Mouse (Mus musculus) right cerebral cortex, postnatal 14 days (tissue): ENCODE data around the gene Shisa5.

Experiments used
- DNase-seq: peaks from one replicate; pipeline ENCODE4 v3.0.0; 2022

The Shisa5 gene

DNA sequence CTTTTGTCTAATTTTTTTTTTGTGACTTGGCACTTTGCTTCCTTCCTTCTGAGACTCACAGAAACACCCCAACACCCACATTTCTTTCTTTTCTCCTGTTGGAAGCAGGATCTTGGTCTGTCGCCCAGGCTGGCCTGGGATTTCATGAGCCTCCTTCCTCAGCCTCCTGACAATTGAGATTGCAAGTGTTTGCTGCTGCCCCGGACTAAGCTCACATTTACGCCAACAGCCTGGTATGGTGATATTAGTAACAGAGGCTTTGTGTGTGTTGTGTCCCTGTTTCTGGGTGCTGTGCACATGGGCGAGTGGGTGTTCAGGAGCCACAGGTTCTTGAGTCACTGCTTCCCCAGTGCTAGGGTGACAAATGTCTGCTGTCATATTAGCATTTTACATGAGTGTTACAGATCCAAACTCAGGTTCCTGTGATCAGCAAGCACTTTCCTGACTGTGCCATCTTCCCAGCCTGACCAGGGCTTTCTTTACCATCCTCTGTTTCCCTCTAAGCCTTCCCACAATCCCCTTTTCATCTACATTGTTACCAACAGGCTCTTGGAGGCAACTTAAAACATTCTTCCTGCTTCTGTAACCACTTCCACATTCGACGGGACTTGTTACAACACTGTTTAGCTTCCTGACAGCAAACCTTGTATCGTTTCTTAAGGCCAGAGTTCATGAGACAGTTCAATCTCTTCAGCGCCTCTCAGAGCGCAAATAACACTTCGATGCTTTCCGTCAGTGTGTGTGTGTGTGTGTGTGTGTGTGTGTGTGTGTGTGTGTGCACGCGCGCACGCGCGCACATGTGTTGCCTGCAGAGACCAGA lies 15.3 kb upstream of the Shisa5 start:
- no peak for DNase-seq

DNA sequence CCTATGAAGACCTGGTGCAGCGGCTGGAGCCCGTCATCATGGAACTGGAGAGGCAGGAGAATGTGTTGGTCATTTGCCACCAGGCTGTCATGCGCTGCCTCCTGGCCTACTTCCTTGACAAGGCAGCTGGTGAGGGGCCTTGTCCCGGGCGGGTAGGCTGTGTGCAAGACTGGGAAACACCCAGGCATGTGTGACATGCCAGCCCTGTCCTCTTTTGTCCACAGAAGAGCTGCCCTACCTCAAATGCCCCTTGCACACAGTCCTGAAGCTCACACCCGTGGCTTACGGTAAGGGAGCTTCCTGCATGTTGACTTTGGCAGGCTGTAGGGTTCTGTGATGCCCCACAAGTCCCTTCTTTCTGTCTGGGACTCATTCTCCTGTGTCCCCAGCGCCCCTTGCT lies 10.8 kb upstream of the Shisa5 start:
- no peak for DNase-seq

DNA sequence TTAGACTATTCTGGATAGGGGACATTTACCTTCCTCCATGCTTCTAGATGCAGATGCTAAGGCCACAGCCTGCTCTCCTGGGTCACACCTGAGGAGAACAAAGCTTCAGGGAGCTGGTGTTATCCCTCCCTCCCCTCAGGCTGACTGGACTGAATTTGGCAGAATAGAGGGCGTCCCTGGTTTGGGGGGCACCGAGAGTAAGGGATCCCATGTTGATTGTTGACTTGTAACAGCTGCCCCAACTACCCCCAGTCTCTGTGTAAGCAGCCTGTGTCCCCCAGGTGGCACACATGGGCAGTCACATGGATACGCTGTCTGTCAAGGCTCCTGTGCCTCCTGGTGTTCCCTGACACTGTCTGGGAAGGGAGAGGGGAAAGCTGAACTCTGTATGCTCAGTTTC lies 9.9 kb upstream of the Shisa5 start:
- DNase-seq = no peak

DNA sequence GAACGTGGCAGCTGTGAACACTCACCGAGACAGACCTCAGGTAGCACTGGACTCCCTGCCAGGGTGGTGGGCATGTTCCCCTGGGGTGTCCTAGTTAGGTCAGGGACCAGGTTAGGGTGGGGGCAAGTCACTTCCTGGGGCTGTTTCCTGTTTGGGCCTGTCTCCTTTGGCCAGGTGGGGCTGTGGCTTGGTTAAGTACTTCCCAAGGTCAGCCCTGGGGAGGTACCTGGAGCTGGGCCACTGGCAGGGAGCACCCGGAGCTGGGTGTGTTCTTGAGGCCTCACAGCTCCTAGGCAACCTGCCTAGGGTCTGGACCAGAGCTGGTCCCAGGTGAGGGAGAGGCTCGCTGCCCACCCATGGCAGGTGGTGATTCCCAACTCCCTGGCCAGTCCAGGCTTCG lies 9.4 kb upstream of the Shisa5 start:
- no peak for DNase-seq

DNA sequence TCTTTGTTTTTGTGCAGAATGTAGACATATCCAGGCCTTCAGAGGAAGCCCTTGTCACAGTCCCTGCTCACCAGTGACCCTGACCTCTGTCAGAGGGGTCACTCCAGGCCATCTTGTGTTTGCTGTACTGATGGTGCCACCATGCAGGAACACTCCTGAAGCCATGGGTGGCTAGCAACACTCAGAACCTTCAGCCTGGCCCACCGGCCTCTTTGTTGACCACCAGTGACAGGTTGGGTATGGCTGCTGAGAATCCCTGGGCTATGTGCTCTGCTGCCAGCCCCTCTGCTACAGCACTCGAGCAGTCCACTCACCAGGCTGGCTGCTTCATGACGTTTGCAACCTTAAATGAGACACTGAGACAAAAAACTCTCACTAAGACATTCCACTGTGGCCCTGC lies 8.1 kb upstream of the Shisa5 start:
- DNase-seq = no peak

DNA sequence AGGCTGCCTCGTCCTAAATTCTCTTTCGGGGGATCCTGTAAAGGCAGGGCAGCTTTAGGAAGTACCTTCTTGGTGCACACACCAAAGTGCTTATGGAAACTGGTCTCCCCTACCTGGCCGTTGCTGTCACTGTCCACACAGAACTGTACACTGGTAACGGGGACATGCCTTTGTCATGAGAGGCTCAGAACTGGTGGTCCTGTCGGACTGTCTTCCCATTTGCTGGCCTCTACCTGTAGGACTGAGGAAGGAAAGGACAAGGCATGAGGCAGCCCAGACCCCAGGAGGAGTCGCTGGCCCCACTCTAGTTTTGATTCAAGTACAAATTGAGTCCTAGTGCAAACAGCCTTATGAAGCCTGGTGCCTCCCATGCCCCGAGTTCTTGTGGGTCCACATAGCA lies 7.4 kb upstream of the Shisa5 start:
- no peak for DNase-seq

DNA sequence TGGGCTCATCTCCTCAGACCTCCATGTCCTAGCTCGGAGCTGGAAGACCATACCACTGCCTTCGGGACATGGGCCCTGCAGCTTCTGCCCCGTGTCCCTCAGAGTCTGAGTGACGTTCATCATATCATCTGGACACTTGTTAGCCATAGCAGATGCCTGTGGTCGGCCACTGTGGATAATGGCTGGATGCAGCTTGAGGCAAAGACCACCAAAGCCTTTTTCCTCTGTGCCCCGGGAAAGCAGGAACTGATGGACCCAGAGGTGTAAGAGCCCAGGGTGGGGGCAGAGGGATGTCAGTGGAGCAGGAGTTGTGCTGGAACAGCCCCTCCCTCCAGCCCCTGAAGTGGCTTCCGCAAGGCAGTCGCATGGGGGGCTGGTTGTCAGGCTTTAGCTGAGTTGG lies 6.7 kb upstream of the Shisa5 start:
- no peak for DNase-seq

DNA sequence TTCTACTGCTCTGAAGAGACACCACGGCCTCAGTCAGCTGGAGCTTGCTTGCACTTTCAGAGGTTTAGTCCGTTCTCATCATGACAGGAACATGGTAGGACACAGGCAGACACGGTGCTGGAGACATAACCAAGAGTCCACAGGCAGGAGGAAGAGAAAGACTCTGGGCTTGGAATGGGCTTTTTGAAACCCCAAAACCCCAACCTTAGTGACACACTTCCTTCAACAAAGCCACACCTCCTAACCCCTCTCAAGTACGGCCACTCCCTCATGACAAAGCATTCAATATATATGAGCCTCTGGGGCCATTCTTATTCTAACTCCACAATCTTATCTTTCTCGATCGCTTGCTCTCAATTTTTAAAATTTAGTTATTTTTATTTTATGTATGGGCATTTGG lies 5.9 kb upstream of the Shisa5 start:
- no peak for DNase-seq

DNA sequence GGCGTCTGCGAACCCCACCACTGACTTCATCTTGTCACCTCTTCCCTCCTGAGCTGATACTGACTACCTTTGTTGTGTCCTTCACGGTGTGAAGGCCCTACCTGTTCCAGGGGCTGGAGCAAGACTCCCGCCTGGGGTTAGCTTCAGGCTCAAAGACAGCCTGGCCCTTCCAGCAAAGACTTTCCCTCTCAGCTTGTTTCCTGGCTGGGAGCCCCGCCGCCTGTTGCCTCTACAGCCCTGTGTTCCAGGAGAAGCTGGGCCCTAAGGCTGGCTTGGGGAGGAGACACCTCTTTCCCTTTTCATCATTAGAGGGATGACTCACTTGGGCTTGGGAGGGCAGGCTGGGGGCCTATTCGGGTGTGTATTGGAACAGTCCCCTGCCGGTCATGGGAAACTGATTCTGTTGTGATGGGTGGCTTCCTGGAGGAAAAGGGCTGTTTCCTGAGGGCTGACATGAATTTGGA lies 568 bp downstream of the Shisa5 start:
- no peak for DNase-seq

DNA sequence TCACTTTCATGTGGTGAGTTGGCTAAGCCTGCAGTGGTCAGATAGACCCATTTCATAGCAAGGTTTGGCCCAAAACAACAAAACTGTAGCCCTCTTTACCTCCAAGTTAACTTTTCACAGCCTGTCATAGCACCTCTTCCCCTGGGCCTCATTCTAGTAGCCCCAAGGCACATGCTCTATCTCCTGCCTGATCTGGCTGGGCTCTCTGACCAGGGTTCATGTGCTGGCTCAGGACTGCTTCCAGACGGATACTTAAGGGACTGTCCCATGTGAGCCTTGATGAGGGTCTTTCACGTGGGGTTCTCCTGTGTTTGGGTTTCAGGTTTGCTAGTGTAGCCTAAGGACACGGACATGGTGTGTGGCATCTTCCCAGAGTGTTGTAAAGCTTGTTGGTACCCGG lies 1.3 kb downstream of the Shisa5 start:
- no peak for DNase-seq

DNA sequence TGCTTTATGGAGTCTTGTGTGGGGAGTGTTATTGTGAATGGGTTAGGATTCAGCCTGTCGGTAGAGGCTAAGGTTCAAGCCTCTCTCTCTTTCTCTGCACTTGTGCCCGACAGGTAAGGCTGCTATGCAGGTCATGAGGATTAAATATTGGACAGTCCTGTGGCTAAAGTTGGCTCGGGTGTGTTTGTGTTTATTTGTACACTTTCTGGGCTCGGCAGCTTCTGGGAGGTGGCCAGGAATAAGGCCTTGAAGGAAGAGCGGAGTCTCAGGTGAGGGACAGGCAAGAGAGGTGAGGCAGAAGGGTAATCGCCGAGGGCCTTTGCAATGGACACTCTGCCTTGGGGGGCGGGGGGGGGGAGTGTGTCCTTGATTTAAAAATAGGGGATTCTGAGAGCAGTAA lies 1.9 kb downstream of the Shisa5 start:
- no peak for DNase-seq

DNA sequence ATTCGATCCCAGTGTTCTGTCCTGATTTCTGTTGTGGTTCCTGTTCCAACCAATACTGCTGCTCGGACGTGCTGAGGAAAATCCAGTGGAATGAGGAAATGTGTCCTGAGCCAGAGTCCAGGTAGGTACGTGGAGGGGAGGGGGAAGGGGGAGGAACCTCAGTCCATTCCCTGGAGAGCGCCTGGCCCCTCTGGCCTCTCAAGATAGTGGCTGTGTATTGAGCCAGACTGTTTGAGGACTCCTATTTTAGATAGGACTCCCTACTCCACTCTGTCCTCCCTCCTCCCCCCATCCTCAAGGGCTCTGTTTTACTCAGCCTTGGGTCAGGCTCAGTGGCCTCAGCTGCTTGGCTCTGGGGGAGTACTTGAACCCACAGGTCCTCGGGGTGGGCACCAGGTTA lies 2.5 kb downstream of the Shisa5 start:
- no peak for DNase-seq

DNA sequence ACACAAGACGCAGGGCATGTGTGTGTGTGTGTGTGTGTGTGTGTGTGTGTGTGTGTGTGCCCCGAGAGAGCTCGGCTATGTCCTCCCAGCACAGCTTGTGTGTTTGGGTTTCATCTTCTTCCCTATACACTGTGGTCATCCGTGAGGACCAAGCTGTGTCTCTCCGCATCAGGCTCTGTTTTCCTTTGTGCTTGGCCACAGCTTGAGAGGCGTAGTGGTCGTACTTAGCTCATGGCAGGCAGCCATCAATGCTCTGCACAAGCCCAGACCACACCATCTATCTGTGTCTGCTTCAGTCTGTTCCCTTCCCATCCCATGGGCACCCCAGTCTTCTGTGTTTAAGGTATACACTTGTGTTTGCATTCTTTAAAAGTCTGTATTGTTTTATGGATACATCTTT lies 3.0 kb downstream of the Shisa5 start:
- no peak for DNase-seq

DNA sequence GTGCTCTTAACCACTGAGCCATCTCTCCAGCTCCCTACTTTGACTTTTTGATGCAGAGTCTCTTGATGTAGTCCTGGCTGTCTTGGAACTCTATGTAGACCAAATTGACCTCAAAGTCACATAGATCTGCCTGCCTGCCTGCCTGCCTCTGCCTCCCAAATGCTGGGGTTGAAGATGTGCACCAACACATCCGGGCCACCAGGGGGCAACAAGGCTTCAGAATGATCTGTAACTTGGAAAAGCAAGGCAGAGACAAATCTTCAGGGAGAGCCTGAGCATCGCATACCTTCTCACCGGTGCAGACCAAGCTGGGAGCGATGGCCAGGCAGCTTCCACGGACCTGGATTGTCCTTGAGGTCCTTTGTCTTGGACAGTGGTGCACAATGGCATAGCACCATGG lies 7.9 kb downstream of the Shisa5 start:
- no peak for DNase-seq

DNA sequence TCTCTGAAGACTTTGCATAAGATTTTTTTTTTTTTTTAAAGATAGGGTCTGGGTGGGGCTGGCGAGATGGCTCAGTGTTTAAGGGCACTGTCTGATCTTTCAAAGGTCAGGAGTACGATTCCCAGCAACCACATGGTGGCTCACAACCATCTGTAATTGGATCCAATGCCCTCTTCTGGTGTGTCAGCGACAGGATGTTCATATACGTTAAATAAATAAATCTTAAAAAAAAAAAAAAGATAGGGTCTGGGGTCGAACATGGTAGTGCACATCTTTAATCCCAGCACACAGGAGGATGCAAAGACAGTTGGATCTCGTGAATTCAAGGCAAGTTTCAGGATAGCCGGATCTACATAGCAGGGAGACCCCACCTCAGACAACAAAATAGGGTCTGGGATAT lies 11.0 kb downstream of the Shisa5 start:
- no peak for DNase-seq

DNA sequence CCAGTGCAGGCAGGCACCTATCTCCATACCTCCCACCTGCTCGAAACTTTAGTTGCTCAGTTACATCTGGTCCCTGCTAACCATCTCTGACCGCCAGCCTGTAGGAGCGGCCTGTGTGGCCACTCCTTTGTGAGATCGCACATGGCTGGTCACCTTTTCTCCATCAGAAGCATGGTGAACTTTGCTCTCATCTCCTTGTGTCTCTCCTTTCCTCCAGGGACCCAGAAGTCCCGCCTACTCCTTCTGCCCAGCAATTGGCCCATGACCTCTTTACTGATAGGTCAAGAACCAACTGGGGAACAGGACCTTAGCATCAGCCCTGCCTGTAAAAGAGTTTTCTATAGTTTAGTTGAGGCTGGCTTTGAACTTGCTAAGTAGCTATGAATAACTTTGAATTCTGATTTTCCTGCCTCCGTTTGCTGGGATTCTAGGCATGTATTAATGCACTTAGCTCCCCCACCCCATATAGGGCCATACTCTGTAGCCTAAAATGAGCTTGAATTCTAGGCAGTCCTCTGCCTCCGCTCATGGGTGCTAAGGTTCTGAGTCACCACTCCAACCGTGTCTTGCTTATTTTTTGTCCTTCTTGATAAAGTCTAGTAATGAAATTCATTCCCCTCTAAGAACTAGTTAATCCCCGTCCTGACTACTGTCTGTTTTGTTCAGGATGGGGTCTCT lies 11.8 kb downstream of the Shisa5 start:
- no peak for DNase-seq

DNA sequence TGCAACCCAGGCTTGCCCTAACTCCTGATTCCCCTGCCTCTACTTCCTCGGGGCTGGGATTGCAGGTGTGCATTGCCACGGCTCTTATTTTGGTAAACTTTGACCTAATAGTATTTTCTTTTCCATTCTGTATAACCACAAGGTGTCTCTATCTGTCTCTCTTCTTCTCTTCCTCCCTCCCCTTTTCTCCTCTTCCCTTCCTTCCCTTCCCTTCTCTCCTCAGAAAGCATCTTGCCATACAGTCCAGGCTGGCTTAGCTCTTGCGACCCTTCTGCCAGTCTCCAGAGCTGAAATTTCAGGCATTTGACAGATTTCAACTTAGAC lies 12.3 kb downstream of the Shisa5 start:
- DNase-seq = no peak

DNA sequence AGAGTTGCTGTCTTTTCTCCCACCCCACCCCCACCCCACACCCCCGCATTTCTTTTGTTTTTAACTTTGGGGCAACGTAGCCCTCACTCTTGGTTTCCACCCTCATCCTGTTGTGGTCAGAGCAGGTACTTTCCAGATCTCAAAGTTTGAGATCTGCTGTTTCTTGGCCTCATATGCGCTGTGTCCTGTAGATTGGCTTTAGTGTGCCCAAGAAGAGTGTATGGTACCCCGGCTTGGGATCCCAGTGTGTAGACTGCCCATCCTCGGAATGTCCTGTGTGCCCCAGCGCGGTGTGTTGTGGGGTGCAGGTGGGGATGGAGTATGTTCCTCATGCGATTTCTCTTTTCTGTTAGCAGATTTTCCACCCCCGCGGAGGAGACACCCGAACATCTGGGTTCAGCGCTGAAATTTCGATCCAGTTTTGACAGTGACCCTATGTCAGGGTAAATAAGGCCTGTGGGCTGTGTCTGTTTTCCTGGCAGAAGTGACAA lies 12.7 kb downstream of the Shisa5 start:
- DNase-seq = no peak

DNA sequence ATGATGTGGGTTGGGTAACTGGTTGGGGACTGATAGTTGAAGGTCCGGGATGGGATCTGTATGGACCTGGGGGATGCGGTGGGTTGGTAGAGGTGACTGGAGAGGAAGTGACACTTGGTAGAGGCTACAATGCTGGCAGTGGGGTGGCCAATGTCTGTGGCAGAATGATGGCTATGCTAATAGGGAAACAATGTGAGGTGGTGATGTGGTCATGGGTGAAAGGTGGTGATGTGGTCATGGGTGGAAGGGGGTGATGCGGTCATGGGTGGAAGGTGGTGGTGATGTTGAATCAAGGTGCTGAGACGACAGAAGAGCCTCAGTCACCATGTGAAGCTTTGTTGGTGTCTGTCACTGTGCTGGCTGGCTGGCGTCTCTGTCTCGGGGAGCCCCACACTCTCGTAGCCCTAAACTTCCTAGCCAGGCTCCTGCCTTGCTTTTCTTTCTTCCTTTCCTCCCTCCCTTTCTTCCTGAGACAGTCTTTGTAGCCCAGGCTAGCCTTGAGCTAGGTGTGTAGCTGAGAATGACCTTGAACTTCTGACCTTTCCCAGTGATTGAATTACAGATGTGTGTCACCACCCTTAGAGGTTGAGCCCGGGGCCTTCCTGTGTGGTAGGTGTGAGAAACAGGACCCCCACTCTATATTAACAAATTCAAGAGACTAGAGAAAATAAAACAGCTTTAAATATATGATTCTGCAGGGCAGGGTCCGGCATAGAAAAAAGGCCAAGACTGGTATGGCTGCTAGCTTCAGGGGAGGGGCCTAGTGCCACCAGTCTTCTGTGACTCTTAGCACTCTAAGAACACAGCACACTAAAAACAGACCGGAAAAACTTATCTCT lies 13.5 kb downstream of the Shisa5 start:
- no peak for DNase-seq

DNA sequence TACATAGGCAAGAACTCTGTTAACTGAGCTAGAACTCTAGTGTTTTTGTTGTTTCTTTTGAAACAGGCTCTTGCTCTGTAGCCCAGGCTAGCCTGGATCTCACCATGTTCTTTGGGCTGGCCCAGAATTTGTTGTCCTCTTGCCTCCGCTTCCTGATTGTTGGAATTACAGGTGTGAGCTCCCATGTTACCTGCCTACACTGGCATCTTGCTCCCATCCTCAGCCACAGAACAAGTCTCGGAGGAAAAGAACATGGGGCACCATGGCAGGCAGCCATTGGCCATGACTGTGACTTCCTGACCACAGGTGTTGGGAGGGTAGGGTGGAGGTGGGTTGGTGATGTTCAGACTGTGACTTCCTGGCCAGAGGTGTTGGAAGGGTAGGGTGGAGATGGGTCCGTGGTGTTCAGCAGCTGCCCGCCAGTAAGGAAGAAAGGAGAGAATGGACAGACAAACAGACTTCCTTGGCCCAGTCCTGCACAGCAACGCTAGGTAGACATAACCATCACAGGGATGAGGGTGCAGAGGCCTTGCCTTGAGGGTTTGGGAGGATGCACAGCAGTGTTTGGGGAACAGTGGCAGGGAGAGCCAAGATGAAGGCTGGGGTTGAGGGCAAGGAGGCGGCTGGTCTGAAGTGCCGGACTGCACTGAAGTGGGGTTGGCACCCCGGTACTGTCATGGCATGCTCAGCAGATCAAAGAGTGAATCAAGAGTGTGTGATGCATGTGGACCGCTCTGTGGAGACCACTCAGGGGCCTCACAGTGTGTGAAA lies 14.3 kb downstream of the Shisa5 start:
- no peak for DNase-seq

DNA sequence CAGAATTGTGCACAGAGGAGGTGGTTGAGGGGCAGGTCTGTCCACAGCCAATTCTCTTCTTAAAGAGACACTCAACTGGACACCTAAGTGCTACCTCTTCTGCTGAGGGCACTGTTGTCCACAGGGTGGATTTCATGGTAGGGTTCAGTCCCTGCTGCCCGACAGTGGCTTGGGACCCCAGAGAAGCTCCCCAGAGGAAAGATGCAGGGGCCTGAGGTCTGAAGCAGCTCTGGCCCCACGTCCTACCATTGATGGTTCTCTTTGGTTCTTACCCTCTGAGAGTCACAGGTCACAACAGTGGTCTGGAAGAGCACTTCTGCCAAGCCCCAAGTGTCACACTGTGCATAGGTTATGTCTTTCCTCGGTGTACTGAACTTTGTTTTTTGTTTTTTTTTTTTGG lies 15.0 kb downstream of the Shisa5 start:
- DNase-seq = no peak

DNA sequence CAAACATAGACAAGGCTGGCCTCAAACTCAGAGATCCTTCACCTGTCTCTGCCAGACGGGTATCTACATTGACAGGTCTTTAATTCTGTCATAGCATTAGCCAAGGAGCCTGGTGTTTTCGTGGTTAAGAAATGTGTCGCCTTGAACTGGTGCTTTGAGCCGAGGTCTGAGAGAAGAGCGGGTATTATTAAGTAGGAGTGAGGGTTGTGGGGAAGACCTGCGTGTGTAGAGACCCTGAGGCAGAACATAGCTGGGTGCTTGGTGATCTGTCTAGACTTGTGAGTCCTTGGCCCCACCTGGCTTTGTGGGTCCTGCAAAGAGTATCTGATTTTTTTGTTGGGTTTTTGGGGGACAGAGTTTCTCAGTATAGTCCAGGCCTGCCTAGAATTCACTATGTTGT lies 15.5 kb downstream of the Shisa5 start:
- DNase-seq = no peak

DNA sequence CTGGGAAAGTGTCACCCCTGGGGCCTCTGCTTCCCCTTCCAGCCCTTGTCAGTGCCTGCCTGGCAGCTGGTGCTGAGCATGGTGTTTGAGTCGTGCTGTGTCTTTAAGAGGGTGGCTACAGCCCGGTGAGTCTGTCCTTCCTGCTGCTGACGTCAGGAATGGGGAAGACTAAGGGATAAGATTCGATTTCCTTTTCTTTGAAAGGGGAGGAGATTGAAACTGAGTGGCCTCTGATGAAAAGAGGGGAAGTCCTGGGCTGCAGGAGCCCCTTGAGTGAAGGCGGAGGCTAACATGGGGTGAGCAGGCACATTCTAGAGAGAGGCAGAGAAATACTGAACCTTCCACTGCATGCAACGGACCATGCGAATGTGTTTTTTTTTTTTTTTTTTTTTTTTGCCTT lies 16.3 kb downstream of the Shisa5 start:
- DNase-seq = peak; percentile 63
